Mouse (Mus musculus) G1E (cell line): Measurements from ENCODE around the gene Fam98c. TPM values are rescaled to one million over a fixed set of nuclear protein-coding genes. Genes with fewer than 3 reads are reported as not detected.

Experiments
- ATAC-seq: 2 replicates; pipeline ENCODE4 v1.8.0; 2016; ENCODE audit warnings: mild to moderate bottlenecking; ENCODE audit not compliant: insufficient number of reproducible peaks, poor library complexity, low FRiP score, severe bottlenecking; ENCODE audit errors: extremely low read depth
- DNase-seq: peaks from one replicate; pipeline ENCODE4 v3.0.0; 2012; ENCODE audit warnings: low spot score
- H3K27me3 ChIP-seq: 2 replicates; pipeline ENCODE4 v1.6.1; 2012; ENCODE audit warnings: mild to moderate bottlenecking, low read length, inconsistent platforms; ENCODE audit not compliant: insufficient read depth
- H3K36me3 ChIP-seq: replicated peaks from 2 replicates; pipeline ENCODE3; 2012; ENCODE audit warnings: mild to moderate bottlenecking, inconsistent platforms
- H3K4me1 ChIP-seq: 2 replicates; pipeline ENCODE4 v1.6.1; 2012; ENCODE audit warnings: low read depth, low read length, inconsistent platforms, mixed read lengths; ENCODE audit not compliant: insufficient read depth
- H3K4me3 ChIP-seq: 2 replicates; pipeline ENCODE4 v1.5.1; 2012; ENCODE audit warnings: low read depth, mild to moderate bottlenecking, inconsistent platforms, low read length, moderate library complexity, mixed read lengths
- H3K9me3 ChIP-seq: replicated peaks from 2 replicates; pipeline ENCODE4 v1.6.1; 2012; ENCODE audit warnings: inconsistent platforms
- CTCF ChIP-seq: IDR thresholded peaks from 2 replicates; pipeline ENCODE4 v1.5.1; 2012; ENCODE audit warnings: low read depth, low read length, inconsistent platforms, mixed read lengths
- GATA1 ChIP-seq: IDR thresholded peaks from 2 replicates; pipeline ENCODE4 v1.6.1; 2012; ENCODE audit warnings: borderline replicate concordance, low read length, inconsistent platforms, mixed read lengths
- GATA2 ChIP-seq: IDR thresholded peaks from 2 replicates; pipeline ENCODE4 v1.6.1; 2012; ENCODE audit warnings: low read depth, low read length, inconsistent platforms, borderline replicate concordance
- POLR2AphosphoS5 ChIP-seq: IDR thresholded peaks from 2 replicates; pipeline ENCODE4 v1.6.1; 2012; ENCODE audit warnings: low read depth, low read length, inconsistent platforms; ENCODE audit not compliant: insufficient replicate concordance
- TAL1 ChIP-seq: conservative IDR thresholded peaks from 2 replicates; pipeline ENCODE4 v1.6.1; 2012; ENCODE audit warnings: low read depth, low read length, inconsistent platforms, mixed read lengths
- polyA plus RNA-seq: library from polyadenylated mRNA; stranded (reverse); fragments of >175 nt; gene quantifications from 2 replicates; pipeline ENCODE4 v1.2.3, GENCODE M21; 2012
- total RNA-seq, 2 experiments: library from RNA; stranded (forward) in 1 of 2; stranded (reverse) in 1 of 2; fragments of 200-1000 nt in 1 of 2; fragments of >200 nt in 1 of 2; fragmentation: Nextera tagmentation in 1 of 2; gene quantifications; 2 replicates each; pipeline ENCODE4 v1.2.3; 2014 to 2017

Gene Fam98c
- total and polyA plus RNA-seq, 3 experiments: 21.9 to 70.4 (median 33.9) TPM

GRCm38 (mm10) chr7:29158264-29158663 is 2.2 kb upstream of the Fam98c start:
- Histone ChIP-seq H3K27me3 (peaks cover 39% of the 10 kb centered on the region), H3K4me3 (no peak overlapping the region), H3K9me3 (peaks cover 6% of the 10 kb centered on the region), H3K4me1 (peaks cover 34% of the 10 kb centered on the region), H3K36me3 (peaks cover 19% of the 10 kb centered on the region)
- ATAC-seq: no peak
- TF ChIP-seq CTCF: no peak
- TF ChIP-seq POLR2AphosphoS5: no peak
- no peak for TF ChIP-seq TAL1
- TF ChIP-seq GATA1: no peak
- no peak for TF ChIP-seq GATA2
- DNase-seq: no peak

DNA sequence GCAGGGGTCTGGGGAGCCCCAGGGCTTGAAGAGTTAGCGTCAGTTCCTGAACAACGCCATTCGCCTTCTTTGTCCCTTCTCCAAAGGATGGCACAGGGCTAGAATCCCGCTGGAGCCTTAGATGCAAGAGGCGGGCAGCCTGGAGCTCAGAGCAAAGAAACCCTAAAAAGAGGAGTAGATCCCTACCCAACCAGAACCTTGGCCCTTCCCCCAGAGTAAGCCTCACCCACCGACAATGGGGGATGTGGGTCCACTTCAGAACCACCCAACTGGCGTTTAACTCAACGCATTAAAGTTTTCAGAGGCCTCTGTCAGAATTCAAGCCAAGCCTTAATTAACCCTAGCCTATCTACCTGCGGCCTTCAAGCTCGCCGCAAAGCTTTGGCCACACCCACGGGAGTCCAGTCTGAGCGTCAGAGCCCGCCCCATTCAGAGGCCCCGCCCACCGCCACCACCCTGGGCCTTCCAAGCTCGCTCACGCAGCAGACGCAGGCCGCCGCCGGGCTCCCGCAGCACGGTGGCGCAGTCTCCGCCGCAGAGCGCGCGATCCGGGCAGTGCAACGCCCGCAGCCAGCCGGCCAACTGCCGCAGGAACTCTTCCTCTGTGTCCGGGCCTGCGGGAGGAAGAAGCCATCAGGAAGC is 717 bp downstream of the Fam98c start:
- peak; percentile 36 for ATAC-seq
- Histone ChIP-seq H3K9me3 (peaks cover 6% of the 10 kb centered on the region), H3K4me3 (peak overlapping the region; percentile 97), H3K36me3 (peaks cover 29% of the 10 kb centered on the region), H3K27me3 (peaks cover 28% of the 10 kb centered on the region), H3K4me1 (peaks cover 25% of the 10 kb centered on the region)
- peak; percentile 97 for DNase-seq
- TF ChIP-seq POLR2AphosphoS5: no peak
- TF ChIP-seq TAL1: no peak
- TF ChIP-seq CTCF: no peak

DNA sequence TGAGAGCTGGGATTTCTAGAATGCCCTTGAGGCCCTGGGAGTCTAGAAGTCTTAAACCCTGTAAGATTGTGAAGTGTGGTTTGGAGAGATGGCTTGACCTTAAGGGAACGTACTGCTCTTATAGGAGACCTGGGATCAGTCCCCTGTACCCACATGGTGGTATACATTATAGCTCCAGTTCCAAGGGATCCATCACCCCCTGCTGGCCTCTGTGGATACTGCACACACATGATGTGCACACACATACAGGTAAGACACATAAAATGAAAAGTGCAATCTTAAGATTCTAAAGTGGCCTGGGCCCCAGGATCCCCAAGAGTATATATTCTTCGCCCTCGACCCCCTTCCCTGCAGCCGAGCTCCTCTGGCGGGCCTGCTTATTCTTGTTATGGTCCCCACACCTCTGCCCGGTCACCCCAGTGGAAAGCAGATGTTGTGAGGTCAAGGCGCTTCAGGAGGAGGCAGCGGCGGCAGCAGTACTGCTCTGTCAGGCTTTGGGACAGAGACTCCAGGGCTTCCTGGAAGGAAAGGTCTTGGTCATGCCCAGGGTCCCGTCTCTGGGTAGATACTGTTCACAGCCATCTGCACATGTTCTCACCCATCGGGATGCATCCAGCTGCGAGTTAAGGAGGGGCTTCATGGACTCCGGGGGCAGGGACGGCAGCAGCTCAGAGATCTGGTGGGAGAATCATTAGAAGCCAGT is 1.9 kb downstream of the Fam98c start:
- Histone ChIP-seq H3K36me3 (peaks cover 29% of the 10 kb centered on the region), H3K4me1 (peaks cover 28% of the 10 kb centered on the region), H3K4me3 (no peak overlapping the region), H3K27me3 (peaks cover 28% of the 10 kb centered on the region), H3K9me3 (peaks cover 6% of the 10 kb centered on the region)
- TF ChIP-seq TAL1 (no peak), CTCF (no peak), POLR2AphosphoS5 (no peak), GATA1 (no peak), GATA2 (no peak)
- no peak for DNase-seq
- ATAC-seq: no peak

GRCm38 (mm10) chr7:29151486-29151885 is 4.5 kb downstream of the Fam98c start:
- peaks cover 34% of the 10 kb centered on the region for H3K4me1 ChIP-seq
- peaks cover 29% of the 10 kb centered on the region for H3K36me3 ChIP-seq
- H3K27me3 ChIP-seq: peaks cover 23% of the 10 kb centered on the region
- H3K9me3 ChIP-seq: peaks cover 6% of the 10 kb centered on the region
- ATAC-seq: no peak
- no peak for TF ChIP-seq GATA2
- TF ChIP-seq CTCF: no peak
- TF ChIP-seq POLR2AphosphoS5: no peak
- no peak for TF ChIP-seq GATA1
- no peak for TF ChIP-seq TAL1
- H3K4me3 ChIP-seq: no peak overlapping the region
- DNase-seq: no peak

GRCm38 (mm10) chr7:29148771-29149170 is 7.3 kb downstream of the Fam98c start:
- TF ChIP-seq POLR2AphosphoS5: no peak
- no peak for TF ChIP-seq GATA2
- no peak for TF ChIP-seq TAL1
- no peak for TF ChIP-seq GATA1
- no peak for TF ChIP-seq CTCF
- H3K4me1 ChIP-seq: peaks cover 43% of the 10 kb centered on the region
- no peak for DNase-seq

GRCm38 (mm10) chr7:29146625-29147367 is 9.2 kb downstream of the Fam98c start:
- no peak for DNase-seq
- Histone ChIP-seq H3K36me3 (no peaks in the 10 kb centered on the region), H3K4me1 (peaks cover 47% of the 10 kb centered on the region)

More at GRCm38 (mm10) chr7:29148771-29149170, 7.3 kb downstream of the Fam98c start:
- ATAC-seq: no peak
- H3K27me3 ChIP-seq: peaks cover 23% of the 10 kb centered on the region
- no peak overlapping the region for H3K4me3 ChIP-seq
- H3K36me3 ChIP-seq: peaks cover 15% of the 10 kb centered on the region
- H3K9me3 ChIP-seq: no peaks in the 10 kb centered on the region

More at GRCm38 (mm10) chr7:29146625-29147367, 9.2 kb downstream of the Fam98c start:
- peaks cover 25% of the 10 kb centered on the region for H3K27me3 ChIP-seq
- TF ChIP-seq GATA2: no peak
- no peak for TF ChIP-seq POLR2AphosphoS5
- no peak for TF ChIP-seq TAL1
- no peak for TF ChIP-seq GATA1
- TF ChIP-seq CTCF: no peak
- H3K4me3 ChIP-seq: no peak overlapping the region
- H3K9me3 ChIP-seq: no peaks in the 10 kb centered on the region
- ATAC-seq: no peak
